Mouse (Mus musculus) limb, embryonic 13.5 days (tissue): ENCODE measurements around the gene Gdf15. TPM values are rescaled to one million over a fixed set of nuclear protein-coding genes. Genes with fewer than 3 reads are reported as not detected.
A peak's percentile ranks its signal among the peaks of the same experiment; 100 is the strongest.

ENCODE experiments used
- ATAC-seq: fragments of 200-750 bp; cut with Nextera tagmentation; 2 replicates; pipeline ENCODE4 v1.8.0; 2017; ENCODE audit warnings: low read depth, moderate number of reproducible peaks, moderate TSS enrichment; ENCODE audit not compliant: low FRiP score
- H3K27ac ChIP-seq: fragments of 300-500 bp; sonication (generic); 2 replicates; pipeline ENCODE4 v1.5.1; 2015; ENCODE audit warnings: inconsistent platforms, mild to moderate bottlenecking, moderate library complexity
- H3K27me3 ChIP-seq: fragments of 300-500 bp; sonication (generic); 2 replicates; pipeline ENCODE4 v1.6.1; 2015; ENCODE audit warnings: mild to moderate bottlenecking, inconsistent platforms
- H3K36me3 ChIP-seq: fragments of 300-500 bp; sonication (generic); 2 replicates; pipeline ENCODE4 v1.6.1; 2015; ENCODE audit warnings: inconsistent platforms, mild to moderate bottlenecking, moderate library complexity
- H3K4me1 ChIP-seq: fragments of 300-500 bp; sonication (generic); 2 replicates; pipeline ENCODE4 v1.6.1; 2015; ENCODE audit warnings: inconsistent platforms
- H3K4me2 ChIP-seq: fragments of 300-500 bp; sonication (generic); replicated peaks from 2 replicates; pipeline ENCODE4 v1.6.1; 2015; ENCODE audit warnings: inconsistent platforms, mild to moderate bottlenecking, moderate library complexity
- H3K4me3 ChIP-seq: fragments of 300-500 bp; sonication (generic); 2 replicates; pipeline ENCODE4 v1.5.1; 2015; ENCODE audit warnings: moderate library complexity, mild to moderate bottlenecking, inconsistent platforms
- H3K9ac ChIP-seq: fragments of 300-500 bp; sonication (generic); 2 replicates; pipeline ENCODE4 v1.6.1; 2015; ENCODE audit warnings: mild to moderate bottlenecking, inconsistent platforms
- H3K9me3 ChIP-seq: fragments of 300-500 bp; sonication (generic); 2 replicates; pipeline ENCODE4 v1.6.1; 2016; ENCODE audit warnings: inconsistent platforms
- WGBS: fragments of 180-500 bp; shearing (Covaris S2); methylation state at CpG from one replicate; pipeline ENCODE4 v1.1.7; 2015; 5-methylcytosine and 5-hydroxymethylcytosine counted together
- polyA plus RNA-seq: library from polyadenylated mRNA; unstranded; fragments of >200 nt; fragmentation: Nextera tagmentation; extraction: Ambion mirVana; gene quantifications from 2 replicates; pipeline ENCODE4 v1.2.1, GENCODE M21; 2015

The Gdf15 gene
- polyA plus RNA-seq, 1 experiment from 2014 or later = not detected

DNA sequence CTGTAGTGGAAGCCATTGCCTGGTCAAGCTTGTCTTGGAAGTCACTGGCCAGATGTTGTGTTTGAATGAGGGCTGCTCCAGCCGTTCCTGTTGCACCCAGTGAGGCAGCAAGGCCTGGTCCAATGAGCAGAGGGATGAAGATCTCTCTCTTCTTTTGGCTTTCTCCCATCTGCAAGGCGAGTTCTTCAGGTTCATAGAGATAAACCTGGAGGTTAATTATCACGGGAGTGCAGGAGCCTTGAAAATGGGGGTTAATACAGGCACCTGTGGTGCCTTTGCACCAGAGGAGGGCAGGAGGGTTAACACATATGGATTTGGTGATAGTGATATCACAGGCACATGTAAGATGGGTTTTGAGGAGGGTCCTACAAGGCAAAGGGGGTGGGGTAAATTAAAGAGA, 10.0 kb downstream of the Gdf15 start:
- H3K27me3 ChIP-seq = peaks cover 28% of the 10 kb centered on the region
- no peak for ATAC-seq
- no peaks in the 10 kb centered on the region for H3K36me3 ChIP-seq
- peaks cover 12% of the 10 kb centered on the region for H3K4me1 ChIP-seq
- no peak overlapping the region for H3K4me3 ChIP-seq
- H3K9me3 ChIP-seq = no peaks in the 10 kb centered on the region
- no peak overlapping the region for H3K9ac ChIP-seq
- H3K4me2 ChIP-seq = no peak overlapping the region
- no peak overlapping the region for H3K27ac ChIP-seq
- 64% methylated on average over 3 of the region's 3 CpGs for WGBS

DNA sequence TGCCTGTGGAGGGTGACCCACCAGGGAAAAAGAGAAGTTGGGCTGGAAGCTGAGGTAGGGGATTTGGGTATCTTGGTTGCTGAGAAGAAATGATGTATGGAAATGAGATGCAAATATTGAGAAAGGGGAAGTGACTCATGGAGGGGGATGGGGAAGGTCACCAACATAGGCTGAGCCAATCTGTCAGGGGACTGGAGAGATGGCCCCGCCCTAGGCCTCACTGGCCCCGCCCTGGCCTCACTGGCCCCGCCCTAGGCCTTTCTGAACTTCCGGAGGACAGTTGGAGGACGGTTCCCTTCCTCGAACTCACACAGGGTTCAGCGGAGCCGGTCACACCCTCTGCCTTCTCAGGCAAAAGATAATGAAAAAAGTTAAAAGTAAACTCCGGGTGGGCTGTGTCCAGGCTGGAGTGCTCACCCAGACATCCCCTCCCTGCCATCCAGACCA, 13.3 kb downstream of the Gdf15 start:
- Histone ChIP-seq H3K4me2 (no peak overlapping the region), H3K9ac (no peak overlapping the region), H3K4me3 (no peak overlapping the region), H3K27me3 (peaks cover 28% of the 10 kb centered on the region), H3K27ac (no peak overlapping the region), H3K9me3 (no peaks in the 10 kb centered on the region), H3K36me3 (no peaks in the 10 kb centered on the region), H3K4me1 (peaks cover 7% of the 10 kb centered on the region)
- 46% methylated on average over 9 of the region's 9 CpGs for WGBS
- peak; percentile 52; the same call in 1 of the 2 replicates for ATAC-seq

DNA sequence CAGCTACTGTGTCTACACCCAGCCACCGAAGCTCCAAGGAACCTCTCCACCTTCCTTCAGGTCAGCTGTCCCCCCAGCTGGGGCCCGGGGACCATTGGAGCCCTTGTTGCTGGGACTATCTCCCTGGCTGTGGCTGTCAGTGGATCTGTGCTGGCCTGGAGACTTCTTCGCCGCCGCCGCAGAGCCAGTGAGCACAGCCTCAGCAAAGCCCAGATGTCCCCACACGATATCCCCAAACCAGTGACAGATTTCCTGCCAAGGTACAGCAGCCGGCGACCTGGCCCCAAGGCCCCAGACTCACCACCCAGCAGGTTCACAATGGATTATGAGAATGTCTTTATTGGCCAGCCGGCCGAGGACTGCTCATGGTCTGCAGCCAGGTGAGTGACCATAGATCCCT, 14.3 kb downstream of the Gdf15 start:
- 71% methylated on average over 11 of the region's 11 CpGs for WGBS
- H3K4me2 ChIP-seq = no peak overlapping the region
- ATAC-seq = no peak
- H3K27me3 ChIP-seq = peaks cover 27% of the 10 kb centered on the region
- no peak overlapping the region for H3K27ac ChIP-seq
- no peaks in the 10 kb centered on the region for H3K9me3 ChIP-seq
- no peaks in the 10 kb centered on the region for H3K36me3 ChIP-seq
- peaks cover 7% of the 10 kb centered on the region for H3K4me1 ChIP-seq
- no peak overlapping the region for H3K4me3 ChIP-seq
- no peak overlapping the region; the same call in 1 of the 2 replicates for H3K9ac ChIP-seq

DNA sequence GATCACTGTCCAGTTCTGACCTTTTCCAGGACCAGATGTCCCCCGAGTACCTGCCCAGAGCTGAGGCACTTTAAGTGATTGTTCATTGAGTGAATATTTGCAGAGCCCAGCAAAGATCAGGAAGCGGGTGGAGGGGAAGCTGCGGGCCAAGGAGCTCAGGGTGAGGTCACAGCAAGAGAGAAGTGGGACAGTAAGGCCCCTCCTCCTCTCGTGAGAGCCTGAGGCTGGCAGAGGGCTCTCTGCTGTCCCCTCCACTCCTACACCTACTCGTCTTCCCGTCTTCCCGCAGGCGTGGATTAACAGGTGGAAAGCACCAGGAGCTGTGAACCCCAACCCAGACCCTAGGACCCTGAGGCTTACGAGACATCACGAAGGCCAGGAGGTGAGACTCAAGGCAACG, 15.6 kb downstream of the Gdf15 start:
- Histone ChIP-seq H3K4me1 (peaks cover 8% of the 10 kb centered on the region), H3K9me3 (no peaks in the 10 kb centered on the region), H3K9ac (no peak overlapping the region), H3K27ac (no peak overlapping the region), H3K36me3 (no peaks in the 10 kb centered on the region), H3K4me2 (no peak overlapping the region), H3K4me3 (no peak overlapping the region), H3K27me3 (peaks cover 14% of the 10 kb centered on the region)
- WGBS = 61% methylated on average over 11 of the region's 11 CpGs
- no peak for ATAC-seq

DNA sequence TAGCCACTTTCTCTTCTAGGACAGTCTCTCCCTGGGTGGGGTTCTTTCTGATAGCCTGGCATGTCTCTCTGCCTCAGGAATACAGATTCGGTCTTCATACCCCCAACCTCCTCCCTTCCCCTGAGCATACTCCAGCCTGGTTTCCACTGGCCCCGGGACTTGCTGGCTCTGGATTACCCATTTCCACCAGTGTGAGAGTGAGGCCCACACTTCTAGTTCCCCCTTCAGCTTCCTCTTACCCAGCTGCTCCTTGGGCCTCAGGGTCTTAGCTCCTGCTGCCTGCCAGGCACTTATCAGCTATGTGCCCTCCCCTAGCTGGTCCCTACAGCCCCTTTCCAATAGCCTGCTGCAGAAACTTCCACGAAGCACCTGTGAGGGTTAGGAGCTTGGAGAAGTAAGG, 16.4 kb downstream of the Gdf15 start, which contains the start of gene Lrrc25:
TSS of gene Lrrc25 (plus strand) at position 262 of the 400 bp plus-strand sequence.
- H3K36me3 ChIP-seq = no peaks in the 10 kb centered on the region
- 80% methylated on average over 3 of the region's 3 CpGs for WGBS

DNA sequence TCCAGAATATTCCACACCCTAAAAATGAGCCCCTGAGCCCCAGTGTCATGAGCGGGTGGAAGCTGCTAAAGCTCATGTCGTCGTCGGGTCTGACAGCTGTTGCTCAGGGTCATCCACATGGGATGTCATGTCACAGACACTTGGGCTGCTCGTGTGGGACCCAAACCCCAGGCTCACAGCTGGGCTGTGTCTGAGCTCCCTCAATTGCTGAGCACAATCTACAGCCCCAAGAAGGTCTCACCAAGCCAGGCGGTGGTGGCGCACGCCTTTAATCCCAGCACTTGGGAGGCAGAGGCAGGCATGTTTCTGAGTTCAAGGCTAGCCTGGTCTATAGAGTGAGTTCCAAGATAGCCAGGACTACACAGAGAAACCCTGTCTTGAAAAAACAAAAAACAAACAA, 17.0 kb downstream of the Gdf15 start:
- H3K27ac ChIP-seq = no peak overlapping the region
- ATAC-seq = no peak
- 88% methylated on average over 8 of the region's 8 CpGs for WGBS
- H3K4me3 ChIP-seq = no peak overlapping the region
- no peak overlapping the region for H3K9ac ChIP-seq
- no peaks in the 10 kb centered on the region for H3K9me3 ChIP-seq
- H3K4me1 ChIP-seq = peaks cover 15% of the 10 kb centered on the region
- no peaks in the 10 kb centered on the region for H3K36me3 ChIP-seq
- no peak overlapping the region for H3K4me2 ChIP-seq
- H3K27me3 ChIP-seq = peaks cover 1% of the 10 kb centered on the region

More for the DNA sequence above, 16.4 kb downstream of the Gdf15 start, which contains the start of gene Lrrc25:
- Histone ChIP-seq H3K9me3 (no peaks in the 10 kb centered on the region), H3K9ac (no peak within 1 kb of the TSS), H3K27ac (no peak within 1 kb of the TSS), H3K4me3 (no peak within 1 kb of the TSS), H3K27me3 (peaks cover 8% of the 10 kb centered on the region), H3K4me2 (no peak within 1 kb of the TSS), H3K4me1 (peaks cover 12% of the 10 kb centered on the region)
- ATAC-seq = no peak

DNA sequence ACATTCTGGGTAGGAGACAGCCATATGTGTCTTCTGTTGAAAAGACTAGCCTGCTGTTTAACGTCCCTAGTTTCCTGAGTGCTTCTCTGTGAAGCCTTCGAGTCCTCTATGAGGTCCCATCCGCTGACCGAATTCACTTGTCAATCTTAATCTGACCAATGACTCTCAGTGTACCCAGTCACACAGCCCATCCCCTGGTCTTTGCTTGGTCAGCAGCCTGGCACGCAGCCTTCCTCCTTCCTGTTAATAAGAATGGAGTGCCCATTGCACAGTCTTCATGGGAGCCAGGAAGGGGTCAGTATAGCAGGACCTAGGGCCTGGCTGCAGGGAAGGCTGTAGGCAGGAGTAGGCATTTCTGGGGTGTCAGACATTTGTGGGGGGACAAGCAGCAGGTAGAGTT, 17.8 kb downstream of the Gdf15 start:
- Histone ChIP-seq H3K4me3 (no peak overlapping the region), H3K4me1 (peaks cover 17% of the 10 kb centered on the region), H3K27ac (no peak overlapping the region), H3K36me3 (no peaks in the 10 kb centered on the region), H3K9me3 (no peaks in the 10 kb centered on the region), H3K9ac (no peak overlapping the region), H3K4me2 (no peak overlapping the region), H3K27me3 (no peaks in the 10 kb centered on the region)
- ATAC-seq = no peak
- WGBS = 71% methylated on average over 5 of the region's 5 CpGs

DNA sequence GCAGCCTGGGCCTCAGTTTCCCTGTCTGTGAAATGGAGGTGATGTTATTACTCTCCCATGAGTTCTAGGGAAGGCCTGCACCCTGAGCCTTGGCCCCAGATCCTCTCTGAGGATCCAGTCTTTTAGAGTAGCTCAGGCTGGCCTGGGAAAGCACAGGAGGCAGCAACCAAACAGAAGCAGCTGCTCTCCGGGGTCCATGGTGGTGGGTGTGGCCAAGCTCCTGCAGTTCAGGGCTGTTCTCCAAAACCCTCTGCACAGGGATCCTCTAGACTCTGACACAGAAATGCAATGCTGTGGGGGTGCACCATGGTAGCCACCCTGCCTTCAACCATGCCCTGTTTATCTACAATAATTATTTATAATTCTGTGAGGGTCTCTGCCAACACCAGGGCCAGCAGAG, 18.5 kb downstream of the Gdf15 start:
- no peak for ATAC-seq
- no peaks in the 10 kb centered on the region for H3K36me3 ChIP-seq
- H3K4me1 ChIP-seq = peaks cover 24% of the 10 kb centered on the region
- H3K9me3 ChIP-seq = no peaks in the 10 kb centered on the region
- no peak overlapping the region for H3K4me2 ChIP-seq
- H3K27ac ChIP-seq = no peak overlapping the region
- H3K9ac ChIP-seq = no peak overlapping the region
- WGBS = 8% methylated on average over 1 of the region's 1 CpGs
- H3K27me3 ChIP-seq = no peaks in the 10 kb centered on the region
- H3K4me3 ChIP-seq = no peak overlapping the region

DNA sequence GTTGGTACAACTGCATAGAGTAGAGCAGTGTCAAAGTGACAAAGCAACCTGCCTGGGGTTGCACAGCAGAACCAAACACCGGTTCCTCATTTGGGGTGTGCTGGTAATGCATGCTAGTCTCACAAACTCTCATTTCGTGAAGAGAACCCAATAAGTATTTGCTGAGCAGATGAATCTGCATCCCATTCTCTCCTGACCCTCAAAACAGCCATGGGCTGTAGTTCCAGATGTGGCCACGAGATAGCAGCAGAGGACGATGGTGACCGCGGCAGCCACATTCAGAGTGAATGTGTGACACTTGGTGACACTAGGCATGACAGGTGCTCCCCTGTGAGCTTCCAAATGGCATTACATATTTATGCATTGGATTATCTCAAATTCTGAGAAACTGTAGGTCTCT, 20.4 kb downstream of the Gdf15 start:
- Histone ChIP-seq H3K4me3 (peak overlapping the region; percentile 78), H3K4me2 (peak overlapping the region; percentile 91), H3K9ac (peak overlapping the region; percentile 71), H3K4me1 (peaks cover 32% of the 10 kb centered on the region), H3K27me3 (no peaks in the 10 kb centered on the region), H3K9me3 (no peaks in the 10 kb centered on the region), H3K27ac (peak overlapping the region; percentile 66; the same call in 1 of the 2 replicates), H3K36me3 (no peaks in the 10 kb centered on the region)
- under 1% methylated on average over 6 of the region's 6 CpGs for WGBS
- ATAC-seq = no peak

DNA sequence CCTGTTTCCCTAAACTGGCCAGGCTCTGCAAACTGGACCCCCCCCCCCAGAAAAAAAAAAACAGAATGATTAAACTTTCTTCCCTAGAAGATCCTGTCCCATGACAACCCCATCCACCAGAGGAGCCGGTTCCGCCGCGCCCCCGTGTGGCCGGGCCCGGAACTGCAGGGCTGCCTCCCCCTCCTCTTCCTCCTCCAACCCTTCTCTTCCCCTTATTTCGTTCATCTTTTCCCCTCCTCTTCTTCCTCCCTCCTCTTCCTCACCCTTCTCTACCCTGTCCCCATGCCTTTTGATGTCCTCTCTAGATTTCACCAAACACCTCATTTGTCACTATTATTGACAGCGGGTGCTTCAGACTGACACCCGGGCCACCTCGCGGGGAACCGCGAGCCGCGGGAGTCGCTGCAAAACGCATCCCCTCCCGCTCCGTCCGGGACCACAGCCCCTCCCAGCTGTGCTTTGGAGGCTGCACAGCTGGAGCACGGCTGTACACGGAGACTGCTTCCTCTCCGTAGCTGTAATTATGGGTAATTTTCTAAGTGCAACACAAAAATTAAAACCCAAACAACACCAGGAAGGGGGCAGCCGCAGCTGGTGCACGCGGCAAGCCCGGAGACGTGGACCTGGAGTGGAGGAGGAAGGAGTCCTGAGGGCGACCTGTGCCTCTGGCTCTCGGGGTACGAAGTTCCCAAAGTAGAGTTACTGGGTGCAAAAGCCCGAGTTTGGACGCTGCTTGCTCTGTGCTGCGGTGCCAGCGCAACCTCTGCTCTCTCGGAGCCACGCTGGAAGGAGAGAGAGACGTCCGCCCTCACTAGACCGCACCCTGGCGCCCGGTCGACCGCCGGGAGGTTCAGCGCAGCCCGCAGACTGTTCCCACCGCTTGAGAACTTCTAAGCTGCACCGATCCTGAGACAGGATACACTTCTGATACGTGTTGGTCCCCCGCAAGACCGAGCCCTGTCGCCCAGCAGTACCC, 21.2 kb downstream of the Gdf15 start:
- WGBS = under 1% methylated on average over 54 of the region's 54 CpGs
- Histone ChIP-seq H3K9me3 (no peaks in the 10 kb centered on the region), H3K36me3 (no peaks in the 10 kb centered on the region), H3K4me1 (peaks cover 40% of the 10 kb centered on the region), H3K4me3 (peak overlapping the region; percentile 78), H3K4me2 (peak overlapping the region; percentile 91), H3K9ac (peak overlapping the region; percentile 71), H3K27ac (peak overlapping the region; percentile 99), H3K27me3 (no peaks in the 10 kb centered on the region)
- no peak for ATAC-seq

DNA sequence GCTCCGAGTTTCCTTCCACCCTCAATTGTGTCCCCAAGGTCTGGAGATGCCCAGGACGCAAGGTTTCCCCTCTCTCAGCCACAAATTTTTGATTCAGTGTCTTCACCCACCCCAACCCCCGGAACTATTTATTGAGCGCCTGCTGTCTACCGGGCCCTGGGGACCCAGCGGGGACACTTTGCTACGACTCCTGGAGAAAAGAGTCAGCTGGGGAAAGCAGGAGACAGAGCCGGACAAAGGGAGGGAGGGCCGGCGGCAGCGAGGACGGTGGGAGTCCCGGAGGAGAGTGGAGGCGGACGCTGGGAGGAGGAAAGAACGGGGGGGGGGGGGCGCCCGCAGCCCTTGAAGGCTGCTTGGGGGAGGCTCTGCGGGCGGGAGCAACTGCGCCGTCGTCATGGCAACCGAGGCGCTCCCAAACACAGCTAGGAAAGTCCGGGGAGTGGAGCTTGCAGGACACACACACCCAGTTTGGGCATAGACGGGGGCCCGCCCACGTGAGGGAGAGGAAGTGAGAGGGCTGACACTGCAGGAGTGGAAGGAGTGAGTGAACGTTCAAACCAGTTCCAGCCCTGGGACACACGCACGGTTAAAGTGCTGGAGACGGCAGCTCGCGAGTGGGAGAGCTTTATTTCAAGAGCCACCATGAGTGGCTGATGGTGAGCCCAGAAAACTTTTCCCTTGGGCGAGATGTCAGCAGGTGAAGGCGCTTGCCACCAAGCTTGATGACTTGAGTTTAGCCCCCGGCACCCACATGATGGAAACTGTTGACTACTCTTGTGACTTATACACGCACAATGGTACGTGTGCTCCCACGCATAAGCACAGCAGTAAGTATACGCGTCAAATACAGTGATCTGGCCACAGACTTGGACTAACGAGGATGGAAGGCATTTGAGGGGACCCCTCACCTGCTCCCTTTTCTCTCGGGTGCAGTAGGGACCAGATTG, 22.1 kb downstream of the Gdf15 start:
- Histone ChIP-seq H3K4me3 (peak overlapping the region; percentile 78), H3K9me3 (no peaks in the 10 kb centered on the region), H3K36me3 (no peaks in the 10 kb centered on the region), H3K27ac (peak overlapping the region; percentile 99), H3K27me3 (no peaks in the 10 kb centered on the region), H3K9ac (peak overlapping the region; percentile 72), H3K4me1 (peaks cover 43% of the 10 kb centered on the region), H3K4me2 (peak overlapping the region; percentile 91)
- ATAC-seq = peak; percentile 59
- WGBS = 1% methylated on average over 39 of the region's 45 CpGs
